Mouse (Mus musculus) duodenum, adult 2 months (tissue): ENCODE results near the gene Lrrc47. TPM values are rescaled to one million over a fixed set of nuclear protein-coding genes. Genes with fewer than 3 reads are reported as not detected.

Experiments
- polyA plus RNA-seq: library from polyadenylated mRNA; depleted of rRNA; stranded (reverse); fragments of >200 nt; gene quantifications from 2 replicates; pipeline ENCODE4 v1.2.3, GENCODE M21; 2012; ENCODE audit warnings: low replicate concordance; rRNA removed

Gene Lrrc47
- 41.7 and 57.5 TPM in 2 replicates for polyA plus RNA-seq

DNA sequence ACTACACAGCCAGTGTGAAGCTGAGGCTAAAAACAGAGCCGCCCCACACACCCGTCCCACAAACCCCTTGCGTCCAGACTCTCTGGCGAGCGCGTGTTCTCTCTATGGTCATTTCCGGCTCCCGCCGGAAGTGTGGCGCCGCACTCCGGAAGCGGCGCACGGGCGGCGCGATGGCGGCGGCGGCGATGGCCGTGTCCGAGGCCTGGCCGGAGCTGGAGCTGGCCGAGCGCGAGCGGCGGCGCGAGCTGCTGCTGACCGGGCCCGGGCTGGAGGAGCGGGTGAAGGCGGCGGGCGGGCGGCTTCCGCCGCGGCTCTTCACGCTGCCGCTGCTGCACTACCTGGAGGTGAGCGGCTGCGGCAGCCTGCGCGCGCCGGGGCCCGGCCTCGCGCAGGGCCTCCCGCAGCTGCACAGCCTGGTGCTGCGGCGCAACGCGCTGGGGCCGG is at the start of gene Lrrc47:
Gene Lrrc47, plus strand, starts transcription at position 86 of the 444 bp plus-strand sequence.

GRCm38 (mm10) chr4:153974431-153975291 is 36.9 kb upstream of the Lrrc47 start, which contains the start of the genes Dffb and Cep104:
Gene Dffb, minus strand, starts transcription at chr4:153975126.
Gene Cep104, plus strand, starts transcription at chr4:153975194.

GRCm38 (mm10) chr4:154025641-154026440 is 14.3 kb downstream of the Lrrc47 start, which contains the start of gene Smim1:
Gene Smim1, minus strand, starts transcription at chr4:154026230.

GRCm38 (mm10) chr4:154042577-154042976 is 31.0 kb downstream of the Lrrc47 start, which contains the start of gene Ccdc27:
Gene Ccdc27, minus strand, starts transcription at chr4:154042677.

Other genes with a start within 250 kb of the Lrrc47 start
- gene A430005L14Rik, start 54.5 kb upstream of the Lrrc47 start, polyA plus RNA-seq: 49.4 and 61.6 TPM in 2 replicates
- gene Dffb, start 36.6 kb upstream of the Lrrc47 start, polyA plus RNA-seq: 19.6 and 26.7 TPM in 2 replicates
- 8.0 and 8.1 TPM in 2 replicates for gene Cep104, start 36.5 kb upstream of the Lrrc47 start, polyA plus RNA-seq
- 11.7 and 13.4 TPM in 2 replicates for gene Smim1, start 14.5 kb downstream of the Lrrc47 start, polyA plus RNA-seq
- not detected in 2 replicates for gene Ccdc27, start 30.9 kb downstream of the Lrrc47 start, polyA plus RNA-seq
- 0.23 and 0.28 TPM in 2 replicates for gene Trp73, start 128.5 kb downstream of the Lrrc47 start, polyA plus RNA-seq
- 17.2 and 21.9 TPM in 2 replicates for gene Wrap73, start 130.6 kb downstream of the Lrrc47 start, polyA plus RNA-seq
- 69.9 and 86.2 TPM in 2 replicates for gene Tprgl, start 148.9 kb downstream of the Lrrc47 start, polyA plus RNA-seq
- gene Megf6, start 159.0 kb downstream of the Lrrc47 start, polyA plus RNA-seq: 2.5 and 6.2 TPM in 2 replicates